22 mouse cellular contexts compared by ENCODE assay signal in the genomic region with DNA sequence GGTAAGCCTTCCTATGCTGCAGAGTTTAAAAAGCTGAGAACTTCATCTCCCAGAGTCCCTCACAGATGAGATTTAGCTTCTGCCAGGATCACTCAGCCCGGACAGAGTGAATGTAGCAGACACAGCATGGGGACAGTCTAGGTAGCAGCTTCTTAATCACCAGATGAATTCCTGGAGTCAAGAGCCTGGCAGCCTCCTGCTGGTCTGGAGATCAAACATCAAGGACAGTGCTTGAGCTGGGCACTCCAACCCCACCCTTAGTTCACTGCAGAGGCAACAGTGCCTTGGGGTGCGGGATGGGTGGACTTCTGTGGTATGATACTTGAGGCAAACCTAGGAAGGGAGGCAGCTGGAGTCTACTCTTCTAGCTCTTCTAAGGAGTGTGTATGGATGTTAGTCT. TPM values are rescaled to one million over a fixed set of nuclear protein-coding genes. Genes with fewer than 3 reads are reported as not detected.
"Had no signal": no experiment of that assay in that cellular context is flagged by ENCODE, and none has a peak within 500 bp of the region (broad histone marks: within the 10 kb centered on the region; RNA-seq: fewer than 3 reads in every experiment).

No protein-coding gene starts in this region.

- DNase-seq: kidney, adult 18-20 months; kidney, adult 9 months; kidney, postnatal 14 days; kidney, postnatal 4 days; layer of hippocampus, adult 9-11 months; liver; retina, postnatal 1 day; right cerebral cortex, postnatal 25 days; spleen, adult 18-20 months; thymus, postnatal 25 days had no signal

- ATAC-seq: liver, embryonic 12.5 days; midbrain, embryonic 13.5 days; midbrain, embryonic 16.5 days had no signal

- H3K27ac ChIP-seq: limb, embryonic 10.5 days; limb, embryonic 13.5 days; liver, embryonic 12.5 days; liver, embryonic 15.5 days; midbrain, embryonic 13.5 days; neural tube, embryonic 13.5 days; stomach, embryonic 15.5 days had no signal

- H3K4me3 ChIP-seq: limb, embryonic 10.5 days; limb, embryonic 13.5 days; liver, embryonic 12.5 days; liver, embryonic 15.5 days; midbrain, embryonic 13.5 days; myocyte; neural tube, embryonic 13.5 days; stomach, embryonic 15.5 days had no signal

RNA-seq across cellular contexts. Expression of a gene that starts 20.0 kb away (rescaled TPM):
- total RNA-seq: megakaryocyte progenitor cell, adult 5-6 weeks; monocyte, adult 5-6 weeks; neutrophil, adult 5-6 weeks had no signal
